Mouse (Mus musculus) kidney, postnatal 0 days (tissue): ENCODE data around the gene Angpt4. TPM values are rescaled to one million over a fixed set of nuclear protein-coding genes. Genes with fewer than 3 reads are reported as not detected.

Experiments
- ATAC-seq: fragments of 200-750 bp; cut with Nextera tagmentation; replicated peaks from 2 replicates; pipeline ENCODE4 v1.8.0; 2017; ENCODE audit warnings: low read depth, moderate number of reproducible peaks, moderate TSS enrichment, moderate library complexity; ENCODE audit not compliant: low FRiP score
- DNase-seq: peaks from one replicate; pipeline ENCODE4 v3.0.0-alpha.2; 2016; ENCODE audit warnings: low spot score
- H3K27ac ChIP-seq: fragments of 300-500 bp; sonication (generic); 2 replicates; pipeline ENCODE4 v1.5.1; 2014; ENCODE audit warnings: mild to moderate bottlenecking
- H3K27me3 ChIP-seq: fragments of 300-500 bp; sonication (generic); 2 replicates; pipeline ENCODE4 v1.6.1; 2014; ENCODE audit warnings: low read length, mixed read lengths; ENCODE audit not compliant: insufficient read depth
- H3K36me3 ChIP-seq: fragments of 300-500 bp; sonication (generic); 2 replicates; pipeline ENCODE4 v1.6.1; 2014; ENCODE audit warnings: low read length, mixed read lengths; ENCODE audit not compliant: insufficient read depth
- H3K4me1 ChIP-seq: fragments of 300-500 bp; sonication (generic); replicated peaks from 2 replicates; pipeline ENCODE4 v1.6.1; 2014; ENCODE audit warnings: antibody characterized with exemption, low read length, mixed read lengths; ENCODE audit not compliant: insufficient read depth
- H3K4me2 ChIP-seq: fragments of 300-500 bp; sonication (generic); 2 replicates; pipeline ENCODE4 v1.6.1; 2014; ENCODE audit warnings: mild to moderate bottlenecking, low read length, moderate library complexity, mixed read lengths
- H3K4me3 ChIP-seq: fragments of 300-500 bp; sonication (generic); replicated peaks from 2 replicates; pipeline ENCODE4 v1.5.1; 2014; ENCODE audit warnings: low read depth, low read length
- H3K9ac ChIP-seq: fragments of 300-500 bp; sonication (generic); 2 replicates; pipeline ENCODE4 v1.6.1; 2014; ENCODE audit warnings: low read depth, low read length
- H3K9me3 ChIP-seq: fragments of 300-500 bp; sonication (generic); replicated peaks from 2 replicates; pipeline ENCODE4 v1.6.1; 2016; ENCODE audit warnings: low read length, inconsistent platforms, mixed read lengths
- CTCF ChIP-seq: IDR thresholded peaks from 2 replicates; pipeline ENCODE4 v1.5.1; 2016; ENCODE audit warnings: antibody characterized with exemption, low read depth, mild to moderate bottlenecking, moderate library complexity
- WGBS: fragments of 180-500 bp; shearing (Covaris S2); extraction: QIAGEN DNeasy Blood & Tissue Kit; methylation state at CpG from one replicate; pipeline ENCODE4 v1.1.7; 2014; 5-methylcytosine and 5-hydroxymethylcytosine counted together
- polyA plus RNA-seq: library from polyadenylated mRNA; unstranded; fragments of >200 nt; fragmentation: Nextera tagmentation; extraction: Ambion mirVana; gene quantifications from 2 replicates; pipeline ENCODE4 v1.2.1, GENCODE M21; 2015

Angpt4 gene
- polyA plus RNA-seq, 1 experiment from 2014 or later, result 2.7 TPM

- no peak overlapping the region for H3K4me2 ChIP-seq
- no peaks in the 10 kb centered on the region for H3K36me3 ChIP-seq
- H3K9me3 ChIP-seq, result no peaks in the 10 kb centered on the region
- ATAC-seq (no peak), DNase-seq (no peak)
- no peak overlapping the region for H3K27ac ChIP-seq
- TF ChIP-seq CTCF, result no peak
- no peak overlapping the region for H3K4me3 ChIP-seq
- H3K4me1 ChIP-seq, result peaks cover 10% of the 10 kb centered on the region
- no peaks in the 10 kb centered on the region for H3K27me3 ChIP-seq
- 72% methylated on average over 3 of the region's 3 CpGs for WGBS
- no peak overlapping the region for H3K9ac ChIP-seq
These were observed 1.6 kb upstream of the Angpt4 start for GRCm38 (mm10) chr2:151909386-151909785.

GRCm38 (mm10) chr2:151910498-151910897, 512 bp upstream of the Angpt4 start:
- Histone ChIP-seq H3K4me3 (no peak overlapping the region), H3K36me3 (no peaks in the 10 kb centered on the region), H3K9me3 (no peaks in the 10 kb centered on the region), H3K4me2 (no peak overlapping the region), H3K27me3 (no peaks in the 10 kb centered on the region), H3K9ac (no peak overlapping the region), H3K4me1 (peaks cover 10% of the 10 kb centered on the region), H3K27ac (peak overlapping the region; percentile 20; the same call in 1 of the 2 replicates)
- DNase-seq, result no peak
- WGBS, result 48% methylated on average over 5 of the region's 5 CpGs
- TF ChIP-seq CTCF, result no peak
- ATAC-seq, result no peak

- H3K36me3 ChIP-seq, result no peaks in the 10 kb centered on the region
- no peak overlapping the region for H3K9ac ChIP-seq
- no peak for TF ChIP-seq CTCF
- peaks cover 19% of the 10 kb centered on the region for H3K4me1 ChIP-seq
- H3K27me3 ChIP-seq, result no peaks in the 10 kb centered on the region
- ATAC-seq (no peak), DNase-seq (no peak)
- no peaks in the 10 kb centered on the region for H3K9me3 ChIP-seq
- H3K27ac ChIP-seq, result no peak overlapping the region
- no peak overlapping the region for H3K4me3 ChIP-seq
- H3K4me2 ChIP-seq, result no peak overlapping the region
- WGBS, result 81% methylated on average over 3 of the region's 3 CpGs
These were observed 741 bp downstream of the Angpt4 start for GRCm38 (mm10) chr2:151911751-151912150.

- Histone ChIP-seq H3K4me1 (peaks cover 20% of the 10 kb centered on the region), H3K4me3 (no peak overlapping the region), H3K27ac (no peak overlapping the region), H3K9ac (no peak overlapping the region), H3K4me2 (no peak overlapping the region), H3K9me3 (no peaks in the 10 kb centered on the region), H3K36me3 (no peaks in the 10 kb centered on the region), H3K27me3 (no peaks in the 10 kb centered on the region)
- TF ChIP-seq CTCF, result no peak
- ATAC-seq (no peak), DNase-seq (no peak)
- 57% methylated on average over 5 of the region's 5 CpGs for WGBS
These were observed 3.1 kb downstream of the Angpt4 start for GRCm38 (mm10) chr2:151914120-151914519.

- DNase-seq (no peak), ATAC-seq (no peak)
- H3K4me1 ChIP-seq, result peaks cover 21% of the 10 kb centered on the region
- H3K9ac ChIP-seq, result no peak overlapping the region
- whole genome bisulfite sequencing, result 38% methylated on average over 2 of the region's 2 CpGs
- no peak overlapping the region for H3K27ac ChIP-seq
- H3K27me3 ChIP-seq, result no peaks in the 10 kb centered on the region
- H3K4me2 ChIP-seq, result no peak overlapping the region
- H3K4me3 ChIP-seq, result no peak overlapping the region
- TF ChIP-seq CTCF, result no peak
- H3K9me3 ChIP-seq, result no peaks in the 10 kb centered on the region
- no peaks in the 10 kb centered on the region for H3K36me3 ChIP-seq
These were observed 4.1 kb downstream of the Angpt4 start for GRCm38 (mm10) chr2:151915111-151915510.

GRCm38 (mm10) chr2:151916061-151916831, 5.2 kb downstream of the Angpt4 start:
- WGBS, result 18% methylated on average over 13 of the region's 13 CpGs
- no peak overlapping the region for H3K4me3 ChIP-seq
- peaks cover 15% of the 10 kb centered on the region for H3K4me1 ChIP-seq
- H3K36me3 ChIP-seq, result no peaks in the 10 kb centered on the region
- peak; percentile 45 for ATAC-seq
- no peak for TF ChIP-seq CTCF
- H3K27me3 ChIP-seq, result no peaks in the 10 kb centered on the region
- no peak overlapping the region for H3K9ac ChIP-seq
- no peak overlapping the region for H3K4me2 ChIP-seq
- no peaks in the 10 kb centered on the region for H3K9me3 ChIP-seq
- peak overlapping the region; percentile 60 for H3K27ac ChIP-seq
- peak; percentile 94 for DNase-seq

GRCm38 (mm10) chr2:151919140-151919539, 8.1 kb downstream of the Angpt4 start:
- DNase-seq, result peak; percentile 37

More at GRCm38 (mm10) chr2:151919140-151919539, 8.1 kb downstream of the Angpt4 start:
- H3K27me3 ChIP-seq, result no peaks in the 10 kb centered on the region
- H3K9ac ChIP-seq, result 0 out of 2 replicates have a peak overlapping the region, but pooled peaks have one; percentile 18
- H3K27ac ChIP-seq, result no peak overlapping the region
- no peaks in the 10 kb centered on the region for H3K9me3 ChIP-seq
- no peak overlapping the region for H3K4me2 ChIP-seq
- H3K4me3 ChIP-seq, result no peak overlapping the region
- ATAC-seq, result peak; percentile 68; the same call in 1 of the 2 replicates
- no peak for TF ChIP-seq CTCF
- 32% methylated on average over 9 of the region's 9 CpGs for WGBS
- H3K4me1 ChIP-seq, result 0 out of 2 replicates have a peak, but pooled peaks cover 15% of the 10 kb centered on the region
- H3K36me3 ChIP-seq, result no peaks in the 10 kb centered on the region
